8 mouse cellular contexts compared by ENCODE assay signal in genomic region chr5:111273589-111273988, GRCm38 (mm10). TPM values are rescaled to one million over a fixed set of nuclear protein-coding genes. Genes with fewer than 3 reads are reported as not detected.
DNase-seq lines count a peak whose midpoint lies in the region; ATAC-seq lines count a peak whose summit lies in the region.

No protein-coding gene starts in this region.

- no peaks in the 10 kb centered on the region for H3K9me3 ChIP-seq in embryonic facial prominence, embryonic 13.5 days
- no peaks in the 10 kb centered on the region for H3K9me3 ChIP-seq in kidney, embryonic 16.5 days (ENCODE audit: low read length)
- H3K9me3 ChIP-seq in stomach, embryonic 14.5 days (ENCODE audit: control insufficient read depth, low read depth, low read length) = no peaks in the 10 kb centered on the region

- no peak overlapping the region for H3K9ac ChIP-seq in embryonic facial prominence, embryonic 13.5 days
- H3K9ac ChIP-seq in kidney, embryonic 16.5 days (replicated peaks; ENCODE audit: low read length) = no peak overlapping the region
- H3K9ac ChIP-seq in stomach, embryonic 14.5 days (replicated peaks; ENCODE audit: low read depth, low read length) = no peak overlapping the region

- H3K27ac ChIP-seq in embryonic facial prominence, embryonic 13.5 days = no peak overlapping the region
- H3K27ac ChIP-seq in kidney, embryonic 16.5 days (ENCODE audit: low read length) = no peak overlapping the region
- no peak overlapping the region for H3K27ac ChIP-seq in stomach, embryonic 14.5 days (ENCODE audit: low read length)

- H3K27me3 ChIP-seq in embryonic facial prominence, embryonic 13.5 days = no peaks in the 10 kb centered on the region
- H3K27me3 ChIP-seq in kidney, embryonic 16.5 days (ENCODE audit: insufficient read depth, low read length) = no peaks in the 10 kb centered on the region
- no peaks in the 10 kb centered on the region for H3K27me3 ChIP-seq in stomach, embryonic 14.5 days (ENCODE audit: control insufficient read depth, insufficient read depth, low read length)

- DNase-seq in 3T3-L1 (ENCODE audit: low read depth, low spot score) (peak; percentile 88), liver (peak; percentile 78)
- DNase-seq in adrenal gland, postnatal 25 days = peak; percentile 87
- peak; percentile 68 to 84 for DNase-seq in heart, adult 9 months (ENCODE audit: low spot score in 2 of 2)
- peak; percentile 31 to 65 for DNase-seq in natural killer cell, adult 2 months (ENCODE audit: low spot score in 2 of 2)

- whole genome bisulfite sequencing in embryonic facial prominence, embryonic 13.5 days = 19% methylated on average over 10 of the region's 10 CpGs
- WGBS in kidney, embryonic 16.5 days = 29% methylated on average over 10 of the region's 10 CpGs
- 27% methylated on average over 10 of the region's 10 CpGs for WGBS in stomach, embryonic 14.5 days

- H3K4me3 ChIP-seq in embryonic facial prominence, embryonic 13.5 days = no peak overlapping the region
- no peak overlapping the region for H3K4me3 ChIP-seq in kidney, embryonic 16.5 days (ENCODE audit: low read length)
- H3K4me3 ChIP-seq in stomach, embryonic 14.5 days (ENCODE audit: low read depth, low read length) = no peak overlapping the region

- peaks cover 71% of the 10 kb centered on the region for H3K36me3 ChIP-seq in embryonic facial prominence, embryonic 13.5 days
- H3K36me3 ChIP-seq in kidney, embryonic 16.5 days (ENCODE audit: insufficient read depth, low read length) = peaks cover 15% of the 10 kb centered on the region; the same call in 1 of the 2 replicates
- H3K36me3 ChIP-seq in stomach, embryonic 14.5 days (ENCODE audit: control insufficient read depth, insufficient read depth, low read length) = peaks cover 19% of the 10 kb centered on the region; the same call in 1 of the 2 replicates

- H3K4me2 ChIP-seq in embryonic facial prominence, embryonic 13.5 days = no peak overlapping the region
- H3K4me2 ChIP-seq in kidney, embryonic 16.5 days (replicated peaks; ENCODE audit: low read depth, low read length) = no peak overlapping the region
- no peak overlapping the region for H3K4me2 ChIP-seq in stomach, embryonic 14.5 days (replicated peaks; ENCODE audit: low read depth, low read length)

- peak; percentile 28; the same call in 1 of the 2 replicates for ATAC-seq in embryonic facial prominence, embryonic 13.5 days (ENCODE audit: insufficient number of reproducible peaks, insufficient read depth, low FRiP score, low TSS enrichment, low read depth)
- peak; percentile 64 for ATAC-seq in kidney, embryonic 16.5 days (ENCODE audit: low FRiP score, low TSS enrichment)
- 0 out of 2 replicates have a peak, but pooled peaks have one; percentile 47 for ATAC-seq in stomach, embryonic 14.5 days (ENCODE audit: insufficient number of reproducible peaks, insufficient read depth, low FRiP score, low read depth)

- peaks cover 19% of the 10 kb centered on the region for H3K4me1 ChIP-seq in embryonic facial prominence, embryonic 13.5 days
- peaks cover 5% of the 10 kb centered on the region; the same call in 1 of the 2 replicates for H3K4me1 ChIP-seq in kidney, embryonic 16.5 days (ENCODE audit: insufficient read depth, low read length)
- H3K4me1 ChIP-seq in stomach, embryonic 14.5 days (ENCODE audit: control insufficient read depth, insufficient read depth, low read length) = no peaks in the 10 kb centered on the region

RNA-seq across cellular contexts. Expression of gene Pitpnb, which starts 57.0 kb away (rescaled TPM):
- total RNA-seq in adrenal gland, postnatal 25 days (2021) = 72.4 and 77.8 TPM in 2 replicates
- 107 and 116 TPM in 2 replicates for polyA plus RNA-seq in embryonic facial prominence, embryonic 13.5 days (2015; fragmentation: Nextera tagmentation; extraction: Ambion mirVana)
- polyA plus RNA-seq in kidney, embryonic 16.5 days (2015; fragmentation: Nextera tagmentation; extraction: Ambion mirVana) = 112 and 114 TPM in 2 replicates
- 112 and 115 TPM in 2 replicates for polyA plus RNA-seq in stomach, embryonic 14.5 days (2014; fragmentation: Nextera tagmentation; extraction: Ambion mirVana)
